Mouse (Mus musculus): ENCODE results near the gene Gm17720. TPM values are rescaled to one million over a fixed set of nuclear protein-coding genes. Genes with fewer than 3 reads are reported as not detected.
"Not testable (repeated sequence)": the region's sequence is repeated elsewhere in the genome, so short reads cannot be mapped to it uniquely, and the experiment has no call there.

Gm17720 gene
- total RNA-seq, 2 experiments from 2014 or later: not detected

DNA sequence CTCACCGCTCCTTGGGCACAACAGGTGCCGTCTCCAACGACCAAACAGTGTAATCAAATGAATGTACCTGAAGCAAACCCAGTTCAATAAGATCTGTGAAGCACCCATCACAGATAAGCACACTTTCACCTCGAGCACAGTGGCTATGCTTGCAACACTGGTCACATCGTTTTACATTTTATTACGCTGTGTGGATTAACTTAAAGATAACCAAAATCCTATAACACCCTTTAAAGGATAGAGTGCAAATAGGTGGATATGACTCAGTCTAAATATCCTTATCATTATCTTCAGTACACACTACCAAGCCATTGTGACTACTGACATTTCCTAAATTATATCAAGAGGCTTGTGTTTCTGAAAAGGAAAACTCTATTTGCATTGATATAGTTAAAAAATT lies 51.3 kb downstream of the Gm17720 start:
- ATAC-seq (replicated peaks; ENCODE audit: low FRiP score, poor library complexity, severe bottlenecking): no peak

DNA sequence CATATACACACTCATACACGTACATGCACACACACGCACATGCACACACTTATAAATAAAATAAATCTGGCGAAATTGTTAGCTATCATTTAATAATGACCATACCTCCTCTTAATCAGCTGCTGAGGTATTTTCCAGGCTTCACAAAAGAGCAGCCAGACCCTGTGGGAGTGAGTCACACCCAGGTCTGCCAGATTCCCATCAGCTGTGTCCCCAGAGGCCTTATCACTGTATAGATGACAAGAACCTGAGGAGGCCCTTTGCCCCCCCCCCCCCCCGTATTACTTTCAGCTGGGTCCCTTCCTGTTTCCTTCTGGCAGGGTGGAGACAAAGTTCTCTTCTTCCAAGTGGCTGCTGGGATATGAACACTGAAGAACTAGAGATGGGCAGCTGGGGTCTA lies 62.0 kb downstream of the Gm17720 start:
- ATAC-seq (replicated peaks; ENCODE audit: low FRiP score, poor library complexity, severe bottlenecking): no peak

DNA sequence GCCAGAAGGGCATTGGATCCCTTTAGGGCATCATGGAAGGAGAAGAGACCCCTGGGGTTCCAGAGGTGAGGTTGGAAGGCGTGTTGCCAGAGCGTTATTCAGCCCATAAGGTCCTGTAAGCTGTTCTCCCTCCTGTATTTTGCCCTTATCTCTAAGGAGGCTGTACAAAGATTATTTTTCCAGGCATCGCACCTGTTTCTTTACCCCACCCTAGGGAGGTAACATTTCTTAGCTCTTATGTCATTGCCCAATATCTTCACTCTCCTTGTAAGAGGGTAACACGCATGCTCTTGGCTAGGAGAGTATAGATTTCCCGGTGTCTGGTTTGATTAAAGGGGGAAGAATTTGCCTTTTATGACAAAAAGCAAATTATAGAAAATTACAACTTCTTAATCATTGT lies 62.9 kb downstream of the Gm17720 start, which contains the start of gene Chst4:
Gene Chst4, minus strand, starts transcription at position 82 of the 400 bp plus-strand sequence.
- ATAC-seq (replicated peaks; ENCODE audit: low FRiP score, poor library complexity, severe bottlenecking): no peak

DNA sequence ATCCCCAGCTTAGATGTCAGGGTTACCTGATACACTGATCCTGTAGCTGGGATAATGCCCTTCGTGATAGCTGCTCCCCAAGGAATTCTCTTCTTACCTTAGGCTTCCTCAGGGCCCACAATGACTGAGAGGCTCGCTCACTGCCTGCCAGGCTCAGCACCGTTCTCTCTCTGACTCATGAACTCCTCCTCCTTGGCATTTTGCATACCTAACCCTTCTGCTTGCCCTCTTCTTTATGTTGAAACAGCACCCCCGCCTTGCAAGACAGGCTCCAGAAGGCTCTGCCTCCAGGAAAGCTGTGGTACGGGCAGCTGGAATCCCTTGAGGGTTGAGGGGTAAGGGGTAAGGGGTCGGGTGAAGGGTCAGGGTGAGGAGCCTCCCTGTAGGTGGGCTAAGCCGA lies 63.3 kb downstream of the Gm17720 start:
- no peak for ATAC-seq (replicated peaks; ENCODE audit: low FRiP score, poor library complexity, severe bottlenecking)

DNA sequence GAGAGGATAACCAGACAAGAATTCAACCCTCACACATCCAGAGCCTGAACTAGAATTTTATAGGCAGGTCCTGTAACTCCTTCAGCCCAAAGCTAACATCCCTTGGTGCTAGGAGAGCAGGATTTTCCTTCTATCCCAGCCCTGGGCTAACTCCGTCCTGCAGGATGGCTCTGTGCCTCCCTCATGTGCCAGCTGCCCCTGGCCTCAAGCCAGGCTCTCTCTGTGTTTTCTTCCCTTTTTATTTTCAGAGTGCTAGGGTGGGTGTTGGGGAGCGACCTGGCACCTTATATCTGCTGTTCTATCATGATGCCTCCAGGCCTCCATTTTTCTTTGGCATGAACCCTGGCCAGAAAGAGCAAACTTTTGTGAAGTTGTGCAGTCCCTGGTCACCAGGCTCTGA lies 66.4 kb downstream of the Gm17720 start:
- no peak for ATAC-seq (replicated peaks; ENCODE audit: low FRiP score, poor library complexity, severe bottlenecking)

DNA sequence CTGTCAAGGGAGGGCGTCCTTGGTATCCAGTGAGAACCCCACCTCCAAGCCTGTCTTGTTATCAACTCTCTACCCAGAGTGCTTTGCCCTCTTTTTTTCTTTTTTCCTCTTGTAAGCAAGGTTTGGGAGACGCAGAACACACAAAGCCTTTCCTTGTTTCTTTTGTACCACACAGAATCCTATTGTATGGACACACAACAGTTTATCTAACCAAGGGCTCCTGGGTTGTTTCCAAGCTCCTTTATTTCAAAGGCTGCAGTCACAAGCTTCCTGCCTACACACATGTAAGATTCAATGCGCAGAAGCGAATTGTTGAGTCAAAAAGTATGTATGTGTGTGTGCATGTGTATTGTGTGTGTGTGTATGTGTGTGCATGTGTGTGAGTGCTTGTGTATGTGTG lies 68.2 kb downstream of the Gm17720 start:
- no peak for ATAC-seq (replicated peaks; ENCODE audit: low FRiP score, poor library complexity, severe bottlenecking)

DNA sequence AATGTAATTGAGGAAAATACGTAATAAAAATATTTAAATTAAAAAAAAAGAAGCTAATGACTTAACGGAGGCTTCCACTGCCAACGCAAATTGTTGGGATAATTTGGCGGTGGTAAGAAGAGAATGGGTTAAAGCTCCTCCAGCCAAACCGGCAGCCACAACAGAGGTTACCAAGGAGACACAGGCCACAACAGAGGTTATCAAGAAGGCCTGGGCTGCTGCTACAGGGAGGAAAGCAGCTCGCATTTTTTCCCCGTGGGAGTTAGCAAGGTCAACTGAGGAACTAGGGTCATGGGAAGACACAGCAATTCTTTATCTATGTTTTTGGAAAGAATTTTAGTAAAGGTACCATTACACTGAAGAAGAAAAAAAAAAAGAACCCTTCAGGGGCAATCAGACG lies 68.8 kb downstream of the Gm17720 start:
- ATAC-seq (replicated peaks; ENCODE audit: low FRiP score, poor library complexity, severe bottlenecking): not testable (repeated sequence)

Other genes starting within 250 kb of the Gm17720 start
- 36.0 and 45.7 TPM in 2 replicates for gene Phlpp2, start 234.2 kb downstream of the Gm17720 start, total RNA-seq (2015; ENCODE audit: low replicate concordance)
- 59.8 and 73.4 TPM in 2 replicates for gene Phlpp2, start 234.2 kb downstream of the Gm17720 start, total RNA-seq (2017; ENCODE audit: low replicate concordance)
- gene Marveld3, start 140.6 kb downstream of the Gm17720 start, total RNA-seq (2015; ENCODE audit: low replicate concordance): not detected in 2 replicates
- gene Marveld3, start 140.6 kb downstream of the Gm17720 start, total RNA-seq (2017; ENCODE audit: low replicate concordance): not detected in 2 replicates
- not detected in 2 replicates for gene Tat, start 112.3 kb downstream of the Gm17720 start, total RNA-seq (2015; ENCODE audit: low replicate concordance)
- not detected in 2 replicates for gene Tat, start 112.3 kb downstream of the Gm17720 start, total RNA-seq (2017; ENCODE audit: low replicate concordance)
- gene Chst4, start 63.0 kb downstream of the Gm17720 start, total RNA-seq (2015; ENCODE audit: low replicate concordance): not detected in 2 replicates
- not detected in 2 replicates for gene Chst4, start 63.0 kb downstream of the Gm17720 start, total RNA-seq (2017; ENCODE audit: low replicate concordance)
- not detected in 2 replicates for gene Zfp612, start 23.0 kb downstream of the Gm17720 start, total RNA-seq (2015; ENCODE audit: low replicate concordance)
- gene Zfp612, start 23.0 kb downstream of the Gm17720 start, total RNA-seq (2017; ENCODE audit: low replicate concordance): not detected in 2 replicates
- gene Gm21964, start 1.5 kb downstream of the Gm17720 start, total RNA-seq (2015; ENCODE audit: low replicate concordance): not detected in 2 replicates
- not detected in 2 replicates for gene Gm21964, start 1.5 kb downstream of the Gm17720 start, total RNA-seq (2017; ENCODE audit: low replicate concordance)
- gene Calb2, start 65.5 kb upstream of the Gm17720 start, total RNA-seq (2015; ENCODE audit: low replicate concordance): not detected in 2 replicates
- not detected in 2 replicates for gene Calb2, start 65.5 kb upstream of the Gm17720 start, total RNA-seq (2017; ENCODE audit: low replicate concordance)
- 0.42 and 0.72 TPM in 2 replicates for gene Cmtr2, start 112.9 kb upstream of the Gm17720 start, total RNA-seq (2015; ENCODE audit: low replicate concordance)
- 0.90 TPM in 1 of 2 replicates, not detected in the other for gene Cmtr2, start 112.9 kb upstream of the Gm17720 start, total RNA-seq (2017; ENCODE audit: low replicate concordance)
- not detected in 2 replicates for gene Hydin, start 164.2 kb upstream of the Gm17720 start, total RNA-seq (2015; ENCODE audit: low replicate concordance)
- not detected in 2 replicates for gene Hydin, start 164.2 kb upstream of the Gm17720 start, total RNA-seq (2017; ENCODE audit: low replicate concordance)

Measured in erythroid progenitor cell, adult 5-6 weeks (primary cell).